Mouse (Mus musculus): Measurements from ENCODE around the gene Rgs9.

- TF ChIP-seq NRF1 (IDR thresholded peaks at IDR 0.05; ENCODE audit: low read depth, low read length) (no peak), CTCF (conservative IDR thresholded peaks at IDR 0.05 in 1 of 2, IDR thresholded peaks at IDR 0.05 in 1 of 2; ENCODE audit: low read depth in 2 of 2, low read length in 2 of 2) (no peak), CHD1 (IDR thresholded peaks at IDR 0.05; ENCODE audit: low read depth, low read length) (no peak), TBP (conservative IDR thresholded peaks at IDR 0.05; ENCODE audit: low read depth, low read length) (no peak), POLR2A (IDR thresholded peaks at IDR 0.05; ENCODE audit: low read depth, low read length) (no peak), MXI1 (IDR thresholded peaks at IDR 0.05; ENCODE audit: low read depth, low read length) (no peak), ELF1 (IDR thresholded peaks at IDR 0.05; ENCODE audit: low read depth, low read length) (no peak), MAX (IDR thresholded peaks at IDR 0.05; ENCODE audit: low read length) (no peak), EP300 (IDR thresholded peaks at IDR 0.05; ENCODE audit: low read length) (no peak), ZMIZ1 (IDR thresholded peaks at IDR 0.05; ENCODE audit: low read depth, low read length) (no peak), GABPA (IDR thresholded peaks at IDR 0.05; ENCODE audit: insufficient replicate concordance, low read depth, low read length) (no peak), HCFC1 (IDR thresholded peaks at IDR 0.05; ENCODE audit: low read depth, low read length) (no peak), SMC3 (IDR thresholded peaks at IDR 0.05; ENCODE audit: low read depth, low read length) (no peak)
Measured at GRCm38 (mm10) chr11:109297031-109297430, 898 bp downstream of the Rgs9 start.

Measured in CH12.LX (cell line).